Mouse (Mus musculus): ENCODE measurements around the gene Magix.

Gene Magix

GRCm38 (mm10) chrX:7674284-7675000 is 6.6 kb downstream of the Magix start:
- no peak for DNase-seq (ENCODE audit: low spot score)

GRCm38 (mm10) chrX:7673578-7674281 is 7.3 kb downstream of the Magix start:
- peak; percentile 27 for DNase-seq (ENCODE audit: low spot score)

DNA sequence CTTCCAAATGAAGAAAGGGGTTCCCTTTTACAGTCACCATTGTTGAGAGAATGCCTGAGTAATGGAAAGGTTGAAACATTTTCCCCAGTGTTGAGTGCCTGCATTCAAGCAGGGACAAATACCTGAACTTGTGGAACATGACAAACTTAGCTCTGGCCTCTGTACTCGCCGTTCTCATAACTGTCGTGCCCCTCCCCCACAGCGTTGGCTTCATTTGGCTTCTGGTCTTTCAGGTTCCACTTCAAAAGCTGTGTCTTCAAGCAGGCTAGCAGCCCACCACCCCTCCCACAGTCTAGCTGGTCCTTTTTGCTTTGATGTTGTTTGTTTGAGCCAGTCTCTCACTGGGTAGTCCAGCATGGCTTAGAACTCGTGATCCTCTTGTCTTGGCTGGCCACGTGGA is 8.3 kb downstream of the Magix start:
- no peak for DNase-seq (ENCODE audit: low spot score)

DNA sequence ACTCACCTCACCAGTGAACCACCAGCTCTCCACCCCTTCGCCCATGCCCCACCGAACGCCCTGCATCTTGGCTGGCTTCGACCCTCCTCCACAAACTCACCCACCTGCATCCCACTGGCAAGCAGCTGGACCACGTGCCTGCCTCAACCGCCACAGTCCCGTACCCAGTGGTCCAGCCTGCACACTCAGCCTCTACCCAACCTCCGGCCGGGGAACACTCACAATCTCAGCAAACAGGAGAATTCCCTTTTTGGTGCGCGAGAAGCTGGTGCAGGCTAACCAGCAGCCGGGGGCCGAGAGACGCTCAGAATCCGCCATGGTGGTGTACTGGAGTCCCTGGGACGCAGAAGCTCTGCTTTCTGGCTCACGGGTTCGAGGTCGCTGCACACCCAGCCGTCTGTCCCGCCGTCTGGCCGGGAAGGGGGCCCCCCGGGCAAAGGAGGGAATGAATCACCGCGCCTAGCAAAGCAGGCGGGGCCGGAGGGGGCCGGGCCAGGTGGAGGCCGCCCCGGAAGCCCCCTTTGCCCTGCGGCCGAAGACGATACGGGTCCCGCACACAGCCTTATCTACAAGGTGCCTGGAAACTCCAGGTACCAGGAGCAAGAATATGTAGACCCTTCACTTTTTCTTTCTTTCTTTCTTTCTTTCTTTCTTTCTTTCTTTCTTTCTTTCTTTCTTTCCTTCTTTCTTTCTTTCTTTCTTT is 10.0 kb downstream of the Magix start, which contains the start of gene Plp2:
TSS of gene Plp2 (minus strand) at position 470 of the 703 bp plus-strand sequence.
- peak; percentile 26 for DNase-seq (ENCODE audit: low spot score)

DNA sequence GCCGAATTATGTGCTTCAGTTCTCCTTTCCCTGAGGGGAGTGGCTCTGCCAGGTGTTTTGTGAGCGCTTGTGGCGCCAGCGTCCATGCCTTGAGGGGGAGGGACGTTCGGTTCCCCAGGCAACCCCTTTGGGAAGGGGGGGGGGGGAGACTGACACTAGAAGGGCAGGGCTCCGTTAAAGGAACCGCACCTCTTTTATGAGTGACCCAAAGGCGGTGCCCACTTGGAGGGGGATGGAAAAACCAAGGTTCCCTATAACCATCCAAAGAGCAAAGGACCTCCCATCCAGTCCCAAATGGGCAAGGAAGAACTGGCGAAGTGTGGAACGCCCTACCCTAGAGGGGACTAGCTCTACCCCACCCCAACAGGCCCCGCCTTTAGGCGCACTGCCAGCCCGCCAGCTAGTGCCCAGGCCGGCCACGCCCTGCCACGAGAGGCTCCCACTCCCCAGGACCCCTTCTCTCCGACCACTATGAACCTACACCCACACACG is 10.6 kb downstream of the Magix start:
- DNase-seq (ENCODE audit: low spot score): peak; percentile 48

DNA sequence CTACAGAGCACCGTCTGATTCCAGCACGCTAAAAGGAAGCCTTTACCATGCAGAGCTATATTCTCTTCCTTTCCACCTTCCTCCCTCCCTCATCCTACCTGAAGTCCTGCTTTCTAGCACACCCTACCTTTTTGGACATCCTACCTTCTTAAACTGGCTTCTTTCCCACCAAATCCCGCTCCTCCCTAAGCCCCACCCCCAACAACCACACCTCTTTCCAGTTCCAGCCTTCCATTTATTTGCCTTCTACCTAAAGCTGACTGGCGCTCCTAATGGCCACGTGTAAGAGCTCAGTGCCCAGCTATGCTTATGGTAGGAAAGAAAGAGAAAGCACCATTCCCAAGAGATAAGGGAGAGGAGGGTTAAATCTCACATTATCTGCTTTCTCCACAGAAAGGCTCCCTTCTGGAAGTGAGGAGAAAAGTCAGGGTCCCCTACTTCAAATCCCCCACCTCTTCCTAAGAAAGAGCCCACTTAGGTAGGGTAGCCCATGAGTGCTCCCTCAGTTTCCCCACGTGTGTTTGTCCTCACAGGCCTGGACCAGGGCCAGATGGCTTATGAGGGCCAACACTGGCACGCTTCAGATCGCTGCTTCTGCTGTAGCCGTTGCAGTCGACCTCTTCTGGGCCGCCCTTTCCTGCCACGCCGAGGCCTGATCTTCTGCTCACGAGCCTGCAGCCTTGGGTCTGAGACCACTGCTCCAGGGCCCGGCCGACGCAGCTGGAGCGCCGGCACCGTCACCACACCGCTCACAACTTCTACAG is 15.1 kb downstream of the Magix start:
- no peak for DNase-seq (ENCODE audit: low spot score)

DNA sequence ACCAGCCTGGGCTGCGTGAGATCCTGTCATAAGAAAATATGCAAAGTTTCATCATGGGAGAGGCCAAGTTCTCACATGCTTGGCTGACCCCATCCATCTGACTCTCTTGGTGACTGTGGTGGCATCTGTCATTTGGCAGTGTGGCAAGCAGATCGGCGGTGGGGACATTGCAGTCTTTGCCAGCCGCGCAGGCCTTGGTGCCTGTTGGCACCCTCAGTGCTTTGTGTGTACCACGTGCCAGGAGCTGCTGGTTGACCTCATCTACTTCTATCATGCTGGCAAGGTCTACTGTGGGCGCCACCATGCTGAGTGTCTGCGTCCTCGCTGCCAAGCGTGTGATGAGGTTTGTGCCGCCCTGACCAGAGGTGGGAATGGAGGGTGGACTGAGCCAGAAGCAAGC is 16.3 kb downstream of the Magix start:
- DNase-seq (ENCODE audit: low spot score): no peak

DNA sequence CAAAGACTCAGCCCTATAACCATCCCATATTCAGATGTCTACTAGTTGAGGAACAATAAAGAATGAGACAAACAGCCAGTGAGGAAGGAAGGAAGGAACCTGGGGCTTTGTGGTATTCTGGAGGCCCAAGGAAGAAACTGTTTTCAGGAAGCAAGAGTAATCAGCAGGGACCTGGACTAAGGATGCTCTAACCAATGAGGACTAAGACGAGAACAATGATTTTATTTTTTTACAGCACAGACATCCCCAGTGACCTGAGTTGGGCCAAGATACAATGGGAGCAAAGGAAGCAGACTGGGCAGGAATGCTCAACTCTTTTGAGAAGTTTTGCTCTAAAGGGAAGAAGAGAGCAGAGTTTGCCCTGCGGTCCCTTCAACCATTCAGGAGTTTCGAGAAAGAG is 18.1 kb downstream of the Magix start:
- no peak for DNase-seq (ENCODE audit: low spot score)

- no peak for DNase-seq (ENCODE audit: low spot score)
These were observed 20.0 kb downstream of the Magix start for GRCm38 (mm10) chrX:7661086-7661485.

GRCm38 (mm10) chrX:7658785-7659589 is 22.1 kb downstream of the Magix start:
- no peak for DNase-seq (ENCODE audit: low spot score)

DNA sequence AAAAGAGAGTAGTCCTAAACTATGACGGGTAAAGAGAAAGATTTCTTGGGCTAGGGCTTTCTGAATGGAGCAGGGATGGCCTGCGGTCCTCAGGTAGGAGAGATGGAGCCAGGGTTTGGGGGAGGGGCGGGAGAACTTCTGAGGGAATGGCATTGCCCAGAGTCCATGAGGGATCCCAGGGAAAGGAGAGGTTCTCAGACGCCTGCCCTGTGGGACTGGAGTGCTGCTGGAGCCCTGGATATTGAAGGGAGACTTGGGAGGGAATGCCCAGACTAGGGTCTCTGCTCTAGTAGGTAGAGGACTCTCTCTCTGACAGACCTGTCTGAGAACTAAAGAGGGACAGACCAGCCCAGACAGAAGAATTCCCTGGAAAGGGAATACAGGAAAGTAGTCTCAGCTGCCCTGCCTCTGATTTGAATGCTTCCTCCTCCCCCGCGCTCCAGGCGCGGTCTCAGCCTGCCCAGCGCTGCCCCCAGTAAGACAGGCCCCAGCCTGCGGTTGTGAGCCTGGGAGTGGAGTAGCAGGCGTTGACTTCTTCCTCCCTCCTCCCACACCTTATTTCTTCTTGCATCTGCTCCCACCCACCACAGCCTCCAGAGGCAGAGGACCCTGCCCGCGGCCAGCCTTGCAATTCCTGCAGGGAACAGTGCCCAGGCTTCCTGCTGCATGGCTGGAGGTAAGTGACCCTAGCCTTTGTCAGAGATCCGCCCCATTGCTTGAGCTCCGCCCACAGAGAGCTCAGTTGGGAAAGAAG is 22.8 kb downstream of the Magix start:
- DNase-seq (ENCODE audit: low spot score): peak; percentile 72

- peak; percentile 30 for DNase-seq (ENCODE audit: low spot score)
These were observed 23.8 kb downstream of the Magix start, which contains the start of gene Prickle3 for GRCm38 (mm10) chrX:7657221-7657639. Gene Prickle3 (plus strand): TSS chrX:7657260.

DNA sequence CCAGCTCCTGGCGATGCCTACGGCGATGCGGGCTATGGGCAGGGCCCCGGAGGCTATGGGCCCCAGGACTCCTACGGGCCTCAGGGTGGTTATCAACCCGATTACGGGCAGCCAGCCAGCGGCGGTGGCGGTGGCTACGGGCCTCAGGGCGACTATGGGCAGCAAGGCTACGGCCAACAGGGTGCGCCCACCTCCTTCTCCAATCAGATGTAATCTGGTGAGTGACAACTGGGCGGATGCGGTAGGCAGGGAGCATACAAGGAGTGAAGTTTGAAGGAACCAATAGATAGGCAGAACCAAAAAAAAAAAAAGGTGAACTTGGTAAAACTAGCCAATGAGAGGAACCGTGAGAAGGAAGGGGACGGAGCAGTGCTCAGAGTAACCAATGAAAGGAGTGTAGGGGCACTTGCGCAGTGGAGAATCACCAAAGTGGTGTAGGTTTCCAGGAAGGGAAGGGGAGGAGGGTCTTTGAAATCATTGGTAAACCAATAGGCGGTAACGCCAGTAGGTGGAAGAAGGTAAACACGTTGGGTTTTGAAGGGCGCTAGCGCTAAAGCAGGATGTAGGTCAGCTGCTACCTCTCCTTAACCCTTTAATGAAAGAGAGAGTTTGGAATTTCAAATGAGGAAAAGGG is 32.3 kb downstream of the Magix start:
- DNase-seq (ENCODE audit: low spot score): peak; percentile 90

DNA sequence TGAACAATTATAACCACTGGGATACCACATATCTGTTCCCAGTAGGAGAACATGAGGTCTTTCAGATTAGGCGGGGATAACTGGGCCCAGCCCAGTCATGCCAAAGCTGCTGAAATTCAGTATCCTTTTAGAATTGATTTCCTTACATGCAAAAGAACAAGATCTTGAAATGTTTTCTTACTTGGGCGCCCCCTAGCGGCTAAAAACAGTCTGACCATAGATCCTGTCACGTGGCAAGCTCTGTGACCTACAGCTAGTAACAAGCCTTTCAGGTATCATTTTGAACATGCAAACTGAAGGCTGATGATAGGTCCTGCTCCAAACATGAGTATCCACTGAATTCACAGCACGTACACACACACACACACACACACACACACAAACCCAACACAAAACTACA is 35.7 kb downstream of the Magix start:
- peak; percentile 68 for DNase-seq (ENCODE audit: low spot score)

- DNase-seq (ENCODE audit: low spot score): no peak
These were observed 40.3 kb downstream of the Magix start for GRCm38 (mm10) chrX:7640785-7641184.

- no peak for DNase-seq (ENCODE audit: low spot score)
These were observed 41.3 kb downstream of the Magix start for GRCm38 (mm10) chrX:7639536-7640325.

DNA sequence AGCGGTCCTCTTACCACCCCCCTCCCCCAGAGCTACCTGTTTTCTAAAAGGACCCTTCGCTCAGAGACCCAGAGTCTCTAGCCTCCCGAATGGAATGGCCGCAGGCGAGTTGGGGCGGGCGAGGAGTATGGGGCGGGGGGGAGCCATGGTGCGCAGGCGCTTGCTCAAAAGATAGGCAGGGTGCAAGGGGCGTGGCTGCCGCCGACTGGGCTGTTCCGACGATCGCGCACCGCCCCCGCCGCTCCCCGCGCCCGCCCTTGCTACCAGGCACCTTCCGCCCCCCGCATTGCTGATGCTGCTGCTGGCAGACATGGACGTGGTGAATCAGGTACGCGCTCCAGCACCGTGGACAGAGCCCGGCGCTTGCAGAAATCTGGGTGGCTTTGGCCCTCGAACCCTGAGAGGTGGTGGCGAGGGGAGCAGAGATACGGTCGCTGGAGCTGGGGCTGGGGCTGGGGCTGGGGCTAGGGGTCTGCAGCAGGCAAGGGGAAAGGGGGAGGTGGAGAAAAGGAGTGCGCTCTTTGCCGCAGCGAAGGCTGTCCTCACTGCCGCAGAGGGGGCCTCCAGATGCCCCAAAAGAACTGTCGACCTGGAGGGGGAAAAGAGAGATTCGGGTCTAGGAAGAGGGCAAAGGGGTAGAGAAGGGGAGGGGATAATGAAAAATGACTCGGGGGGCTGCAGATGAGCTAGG is 42.5 kb downstream of the Magix start, which contains the start of gene Syp:
TSS of gene Syp (plus strand) at position 71 of the 691 bp plus-strand sequence.
- peak; percentile 87 for DNase-seq (ENCODE audit: low spot score)

- no peak for DNase-seq (ENCODE audit: low spot score)
These were observed 46.0 kb downstream of the Magix start for GRCm38 (mm10) chrX:7635101-7635500.
